ENCODE assay signal across 8 mouse cellular contexts in the genomic region with DNA sequence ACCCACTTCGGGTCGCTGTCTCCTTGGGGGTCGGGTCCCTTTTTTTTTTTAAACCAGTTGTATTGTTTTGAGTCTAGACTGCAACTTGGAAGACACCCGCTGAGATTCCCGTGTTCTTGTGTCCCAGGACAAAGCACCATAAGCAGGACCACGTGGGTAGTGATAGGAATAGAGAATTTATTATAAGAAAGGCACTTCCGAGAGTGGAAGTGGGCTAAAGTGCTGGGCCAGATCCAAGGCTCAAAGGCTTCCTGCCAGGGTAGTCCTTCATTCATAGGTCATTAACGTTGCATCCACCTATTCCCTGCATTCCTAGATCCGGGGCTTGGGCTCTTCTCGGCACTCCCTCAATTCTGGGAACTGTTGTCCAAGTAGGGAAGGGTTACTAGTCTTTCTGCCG. TPM values are rescaled to one million over a fixed set of nuclear protein-coding genes. Genes with fewer than 3 reads are reported as not detected.
DNase-seq lines count a peak whose midpoint lies in the region; ATAC-seq and TF ChIP-seq lines count a peak whose summit lies in the region.

No protein-coding gene starts in this region.

- H3K4me2 ChIP-seq in heart, embryonic 11.5 days, result peak overlapping the region; percentile 72
- peak overlapping the region; percentile 69 for H3K4me2 ChIP-seq in kidney, postnatal 0 days (ENCODE audit: low read length)

- H3K9me3 ChIP-seq in heart, embryonic 11.5 days (replicated peaks; ENCODE audit: control insufficient read depth, low read length), result no peaks in the 10 kb centered on the region
- H3K9me3 ChIP-seq in kidney, postnatal 0 days (replicated peaks; ENCODE audit: low read length), result no peaks in the 10 kb centered on the region

- WGBS in heart, embryonic 11.5 days (ENCODE audit: insufficient replicate concordance), result under 1% methylated on average over 11 of the region's 11 CpGs
- 2% methylated on average over 11 of the region's 11 CpGs for WGBS in kidney, postnatal 0 days

- peak overlapping the region; percentile 56 for H3K4me3 ChIP-seq in heart, embryonic 11.5 days (ENCODE audit: low read depth, low read length)
- peak overlapping the region; percentile 38 for H3K4me3 ChIP-seq in kidney, postnatal 0 days (replicated peaks; ENCODE audit: low read depth, low read length)

- TF ChIP-seq CTCF in kidney, postnatal 0 days (IDR thresholded peaks at IDR 0.05; ENCODE audit: low read depth), result no peak

- ATAC-seq in heart, embryonic 11.5 days (replicated peaks; ENCODE audit: insufficient number of reproducible peaks, low FRiP score, low TSS enrichment), result no peak
- no peak for ATAC-seq in kidney, postnatal 0 days (replicated peaks; ENCODE audit: low FRiP score, low read depth)

- peaks cover 30% of the 10 kb centered on the region for H3K4me1 ChIP-seq in heart, embryonic 11.5 days (ENCODE audit: control insufficient read depth, insufficient read depth, low read length)
- peaks cover 24% of the 10 kb centered on the region for H3K4me1 ChIP-seq in kidney, postnatal 0 days (replicated peaks; ENCODE audit: insufficient read depth, low read length)

- DNase-seq in 3T3-L1 (ENCODE audit: low read depth, low spot score), result peak; percentile 48
- peak; percentile 77 for DNase-seq in adrenal gland, postnatal 14 days
- peak; percentile 62 for DNase-seq in kidney, postnatal 0 days (ENCODE audit: low spot score)
- peak; percentile 53 to 70 for DNase-seq in lung, postnatal 4 days
- no peak for DNase-seq in gastrocnemius, postnatal 10 days
- no peak for DNase-seq in right cerebral cortex, adult 2 months (ENCODE audit: low spot score in 2 of 2)
- DNase-seq in urinary bladder, adult 18-20 months (ENCODE audit: low spot score in 2 of 2), result no peak

- H3K27me3 ChIP-seq in heart, embryonic 11.5 days (ENCODE audit: control insufficient read depth, insufficient read depth, low read length), result no peaks in the 10 kb centered on the region
- H3K27me3 ChIP-seq in kidney, postnatal 0 days (ENCODE audit: insufficient read depth, low read length), result no peaks in the 10 kb centered on the region

- H3K36me3 ChIP-seq in heart, embryonic 11.5 days (ENCODE audit: control insufficient read depth, insufficient read depth, low read length), result no peaks in the 10 kb centered on the region
- no peaks in the 10 kb centered on the region for H3K36me3 ChIP-seq in kidney, postnatal 0 days (ENCODE audit: insufficient read depth, low read length)

- H3K27ac ChIP-seq in heart, embryonic 11.5 days (ENCODE audit: low read depth, low read length), result peak overlapping the region; percentile 72
- peak overlapping the region; percentile 64; the same call in 1 of the 2 replicates for H3K27ac ChIP-seq in kidney, postnatal 0 days

- peak overlapping the region; percentile 73 for H3K9ac ChIP-seq in heart, embryonic 11.5 days (ENCODE audit: low read depth, low read length)
- H3K9ac ChIP-seq in kidney, postnatal 0 days (ENCODE audit: low read depth, low read length), result peak overlapping the region; percentile 49; the same call in 1 of the 2 replicates

RNA-seq across cellular contexts. Expression of a gene that starts 18.5 kb away (rescaled TPM):
- 33.0 and 35.0 TPM in 2 replicates for total RNA-seq in adrenal gland, postnatal 14 days (2021)
- 71.7 and 83.6 TPM in 2 replicates for polyA plus RNA-seq in heart, embryonic 11.5 days (2014; fragmentation: Nextera tagmentation; extraction: Ambion mirVana)
- 79.0 and 89.8 TPM in 2 replicates for polyA plus RNA-seq in kidney, postnatal 0 days (2015; fragmentation: Nextera tagmentation; extraction: Ambion mirVana)
- 10 to 100 TPM in 1 of 2 experiments, 1 to 10 TPM in 1; 9.4 to 13.6 TPM for total RNA-seq in gastrocnemius, postnatal 10 days (2021)

RNA-seq across cellular contexts. Expression of a gene that starts 18.9 kb away (rescaled TPM):
- total RNA-seq in adrenal gland, postnatal 14 days (2021), result 14.3 and 14.8 TPM in 2 replicates
- 11.6 and 12.5 TPM in 2 replicates for polyA plus RNA-seq in heart, embryonic 11.5 days (2014; fragmentation: Nextera tagmentation; extraction: Ambion mirVana)
- polyA plus RNA-seq in kidney, postnatal 0 days (2015; fragmentation: Nextera tagmentation; extraction: Ambion mirVana), result 9.8 and 11.2 TPM in 2 replicates
- total RNA-seq in gastrocnemius, postnatal 10 days (2021), result 1 to 10 TPM; 5.7 to 6.5 TPM

RNA-seq across cellular contexts. Expression of a gene that starts 24.0 kb away (rescaled TPM):
- total RNA-seq in adrenal gland, postnatal 14 days (2021), result 70.9 and 76.5 TPM in 2 replicates
- polyA plus RNA-seq in heart, embryonic 11.5 days (2014; fragmentation: Nextera tagmentation; extraction: Ambion mirVana), result 43.7 and 50.1 TPM in 2 replicates
- 83.4 and 88.6 TPM in 2 replicates for polyA plus RNA-seq in kidney, postnatal 0 days (2015; fragmentation: Nextera tagmentation; extraction: Ambion mirVana)
- total RNA-seq in gastrocnemius, postnatal 10 days (2021), result 10 to 100 TPM; 14.8 to 19.4 TPM

Comparison
In these comparisons a context has a peak if more than half of its experiments do, and no peak if none do; other contexts are left out.
1. DNase-seq: peak in 3T3-L1 (single experiment), adrenal gland, postnatal 14 days (single experiment), kidney, postnatal 0 days (single experiment) and lung, postnatal 4 days (2 of 2); none in gastrocnemius, postnatal 10 days (single experiment), right cerebral cortex, adult 2 months (0 of 2) and urinary bladder, adult 18-20 months (0 of 2).